In genomic region chr6:70957341-70957940, GRCm38 (mm10) we compare ENCODE assay signal across 13 mouse cellular contexts. TPM values are rescaled to one million over a fixed set of nuclear protein-coding genes. Genes with fewer than 3 reads are reported as not detected.
A peak's percentile ranks its signal among the peaks of the same experiment; 100 is the strongest.
DNase-seq lines count a peak whose midpoint lies in the region; ATAC-seq and TF ChIP-seq lines count a peak whose summit lies in the region.
"Had no signal": no experiment of that assay in that cellular context is flagged by ENCODE, and none has a peak within 500 bp of the region (broad histone marks: within the 10 kb centered on the region; RNA-seq: fewer than 3 reads in every experiment).

No protein-coding gene starts in this region.

- H3K4me2 ChIP-seq in intestine, embryonic 15.5 days (replicated peaks) = peak overlapping the region; percentile 77; the same call in 1 of the 2 replicates
- H3K4me2 ChIP-seq in intestine, embryonic 16.5 days (ENCODE audit: low read depth, low read length) = no peak overlapping the region
- H3K4me2 ChIP-seq in embryonic facial prominence, embryonic 13.5 days = peak overlapping the region; percentile 94
- H3K4me2 ChIP-seq in hindbrain, embryonic 16.5 days (ENCODE audit: low read length) = peak overlapping the region; percentile 93; the same call in 1 of the 2 replicates
- peak overlapping the region; percentile 91 for H3K4me2 ChIP-seq in midbrain, postnatal 0 days (ENCODE audit: low read depth, low read length, poor library complexity, severe bottlenecking)

- H3K27ac ChIP-seq in intestine, embryonic 15.5 days = no peak overlapping the region
- no peak overlapping the region for H3K27ac ChIP-seq in intestine, embryonic 16.5 days (ENCODE audit: low read length)
- H3K27ac ChIP-seq in embryonic facial prominence, embryonic 13.5 days = no peak overlapping the region
- no peak overlapping the region for H3K27ac ChIP-seq in hindbrain, embryonic 16.5 days (ENCODE audit: low read depth, low read length)
- H3K27ac ChIP-seq in midbrain, postnatal 0 days (ENCODE audit: low read depth, low read length) = no peak overlapping the region

- peaks cover 13% of the 10 kb centered on the region for H3K4me1 ChIP-seq in intestine, embryonic 15.5 days (replicated peaks)
- H3K4me1 ChIP-seq in intestine, embryonic 16.5 days (ENCODE audit: control insufficient read depth, insufficient read depth, low read length) = peaks cover 9% of the 10 kb centered on the region
- H3K4me1 ChIP-seq in embryonic facial prominence, embryonic 13.5 days = peaks cover 15% of the 10 kb centered on the region
- H3K4me1 ChIP-seq in hindbrain, embryonic 16.5 days (ENCODE audit: control insufficient read depth, insufficient read depth, low read depth, low read length) = peaks cover 10% of the 10 kb centered on the region
- H3K4me1 ChIP-seq in midbrain, postnatal 0 days (ENCODE audit: insufficient read depth, low read length) = peaks cover 7% of the 10 kb centered on the region

- no peak overlapping the region for H3K9ac ChIP-seq in intestine, embryonic 15.5 days
- H3K9ac ChIP-seq in intestine, embryonic 16.5 days (ENCODE audit: low read depth, low read length) = no peak overlapping the region
- H3K9ac ChIP-seq in embryonic facial prominence, embryonic 13.5 days = no peak overlapping the region
- H3K9ac ChIP-seq in hindbrain, embryonic 16.5 days (ENCODE audit: low read depth, low read length) = no peak overlapping the region
- H3K9ac ChIP-seq in midbrain, postnatal 0 days (replicated peaks; ENCODE audit: low read length, poor library complexity, severe bottlenecking) = no peak overlapping the region

- H3K9me3 ChIP-seq in intestine, embryonic 15.5 days = no peaks in the 10 kb centered on the region
- H3K9me3 ChIP-seq in intestine, embryonic 16.5 days (ENCODE audit: control insufficient read depth, low read length) = no peaks in the 10 kb centered on the region
- no peaks in the 10 kb centered on the region for H3K9me3 ChIP-seq in embryonic facial prominence, embryonic 13.5 days
- no peaks in the 10 kb centered on the region for H3K9me3 ChIP-seq in hindbrain, embryonic 16.5 days (ENCODE audit: control insufficient read depth, low read length)
- H3K9me3 ChIP-seq in midbrain, postnatal 0 days (ENCODE audit: low read length) = no peaks in the 10 kb centered on the region

- 15% methylated on average over 7 of the region's 7 CpGs for WGBS in intestine, embryonic 15.5 days
- 10% methylated on average over 7 of the region's 7 CpGs for WGBS in intestine, embryonic 16.5 days
- 6% methylated on average over 7 of the region's 7 CpGs for WGBS in embryonic facial prominence, embryonic 13.5 days
- WGBS in hindbrain, embryonic 16.5 days = 11% methylated on average over 7 of the region's 7 CpGs
- WGBS in midbrain, postnatal 0 days = 12% methylated on average over 7 of the region's 7 CpGs

- no peak for TF ChIP-seq CTCF in midbrain, postnatal 0 days (IDR thresholded peaks at IDR 0.05)

- no peaks in the 10 kb centered on the region for H3K36me3 ChIP-seq in intestine, embryonic 15.5 days
- no peaks in the 10 kb centered on the region for H3K36me3 ChIP-seq in intestine, embryonic 16.5 days (ENCODE audit: control insufficient read depth, insufficient read depth, low read length)
- no peaks in the 10 kb centered on the region for H3K36me3 ChIP-seq in embryonic facial prominence, embryonic 13.5 days
- H3K36me3 ChIP-seq in hindbrain, embryonic 16.5 days (ENCODE audit: control insufficient read depth, insufficient read depth, low read length) = no peaks in the 10 kb centered on the region
- H3K36me3 ChIP-seq in midbrain, postnatal 0 days (ENCODE audit: insufficient read depth, low read length) = no peaks in the 10 kb centered on the region

- peaks cover 58% of the 10 kb centered on the region for H3K27me3 ChIP-seq in intestine, embryonic 15.5 days (replicated peaks)
- peaks cover 53% of the 10 kb centered on the region for H3K27me3 ChIP-seq in intestine, embryonic 16.5 days (replicated peaks; ENCODE audit: control insufficient read depth, insufficient read depth, low read length)
- H3K27me3 ChIP-seq in embryonic facial prominence, embryonic 13.5 days = peaks cover 79% of the 10 kb centered on the region
- H3K27me3 ChIP-seq in hindbrain, embryonic 16.5 days (replicated peaks; ENCODE audit: control insufficient read depth, insufficient read depth, low read length) = peaks cover 42% of the 10 kb centered on the region
- peaks cover 54% of the 10 kb centered on the region for H3K27me3 ChIP-seq in midbrain, postnatal 0 days (ENCODE audit: insufficient read depth, low read length)

- ATAC-seq in intestine, embryonic 15.5 days = no peak
- ATAC-seq in intestine, embryonic 16.5 days = no peak
- ATAC-seq in embryonic facial prominence, embryonic 13.5 days (ENCODE audit: insufficient number of reproducible peaks, insufficient read depth, low FRiP score, low TSS enrichment, low read depth) = no peak
- no peak for ATAC-seq in hindbrain, embryonic 16.5 days
- no peak for ATAC-seq in midbrain, postnatal 0 days (ENCODE audit: low FRiP score)
- ATAC-seq: CD4-positive, CD25-positive, alpha-beta regulatory T cell, adult 4 months had no signal

- peak overlapping the region; percentile 44; the same call in 1 of the 2 replicates for H3K4me3 ChIP-seq in intestine, embryonic 15.5 days (replicated peaks)
- H3K4me3 ChIP-seq in intestine, embryonic 16.5 days (ENCODE audit: low read length) = no peak overlapping the region
- peak overlapping the region; percentile 53 for H3K4me3 ChIP-seq in embryonic facial prominence, embryonic 13.5 days
- H3K4me3 ChIP-seq in hindbrain, embryonic 16.5 days (ENCODE audit: low read length) = no peak overlapping the region; the same call in 1 of the 2 replicates
- peak overlapping the region; percentile 44 for H3K4me3 ChIP-seq in midbrain, postnatal 0 days (ENCODE audit: low read depth, low read length)

- DNase-seq in midbrain, postnatal 0 days (ENCODE audit: low spot score) = no peak
- no peak for DNase-seq in cerebellum, adult 8-10 months
- no peak for DNase-seq in frontal cortex, postnatal 36 days (ENCODE audit: low spot score in 2 of 2)
- DNase-seq in layer of hippocampus, adult 9-10 months (ENCODE audit: low spot score) = no peak
- DNase-seq: kidney, adult 8-10 months had no signal

RNA-seq across cellular contexts. Expression of gene Foxi3, which starts 1.1 kb away (rescaled TPM):
- not detected in 2 replicates for polyA plus RNA-seq in intestine, embryonic 15.5 days (2015; fragmentation: Nextera tagmentation; extraction: Ambion mirVana)
- not detected in 2 replicates for polyA plus RNA-seq in intestine, embryonic 16.5 days (2015; fragmentation: Nextera tagmentation; extraction: Ambion mirVana)
- polyA plus RNA-seq in embryonic facial prominence, embryonic 13.5 days (2015; fragmentation: Nextera tagmentation; extraction: Ambion mirVana) = 1.4 and 1.7 TPM in 2 replicates
- polyA plus RNA-seq in hindbrain, embryonic 16.5 days (2015; fragmentation: Nextera tagmentation; extraction: Ambion mirVana) = not detected in 2 replicates
- not detected in 2 replicates for total RNA-seq in midbrain, postnatal 0 days (2014; rRNA removed)
- not detected in 2 replicates for polyA plus RNA-seq in midbrain, postnatal 0 days (2015; fragmentation: Nextera tagmentation; extraction: Ambion mirVana)
- total RNA-seq: gastrocnemius, postnatal 10 days; left cerebral cortex, postnatal 4 days; megakaryocyte progenitor cell, adult 5-6 weeks had no signal
- polyA plus RNA-seq: CD4-positive, CD25-positive, alpha-beta regulatory T cell, adult 4 months had no signal

RNA-seq across cellular contexts. Expression of gene Tex37, which starts 38.7 kb away (rescaled TPM):
- not detected in 2 replicates for polyA plus RNA-seq in intestine, embryonic 15.5 days (2015; fragmentation: Nextera tagmentation; extraction: Ambion mirVana)
- polyA plus RNA-seq in intestine, embryonic 16.5 days (2015; fragmentation: Nextera tagmentation; extraction: Ambion mirVana) = not detected in 2 replicates
- not detected in 2 replicates for polyA plus RNA-seq in embryonic facial prominence, embryonic 13.5 days (2015; fragmentation: Nextera tagmentation; extraction: Ambion mirVana)
- not detected in 2 replicates for polyA plus RNA-seq in hindbrain, embryonic 16.5 days (2015; fragmentation: Nextera tagmentation; extraction: Ambion mirVana)
- not detected in 2 replicates for total RNA-seq in midbrain, postnatal 0 days (2014; rRNA removed)
- not detected in 2 replicates for polyA plus RNA-seq in midbrain, postnatal 0 days (2015; fragmentation: Nextera tagmentation; extraction: Ambion mirVana)
- total RNA-seq: gastrocnemius, postnatal 10 days; left cerebral cortex, postnatal 4 days; megakaryocyte progenitor cell, adult 5-6 weeks had no signal
- polyA plus RNA-seq: CD4-positive, CD25-positive, alpha-beta regulatory T cell, adult 4 months had no signal

Comparison
In these comparisons a context has a peak if more than half of its experiments do, and no peak if none do; other contexts are left out.
1. H3K4me3 ChIP-seq: peak in intestine, embryonic 15.5 days (single experiment), embryonic facial prominence, embryonic 13.5 days (single experiment) and midbrain, postnatal 0 days (single experiment); none in intestine, embryonic 16.5 days (single experiment) and hindbrain, embryonic 16.5 days (single experiment).